Mouse (Mus musculus) olfactory bulb, adult 2 months (tissue): ENCODE data around the gene Nxnl1. TPM values are rescaled to one million over a fixed set of nuclear protein-coding genes. Genes with fewer than 3 reads are reported as not detected.
A peak's percentile ranks its signal among the peaks of the same experiment; 100 is the strongest.

Source experiments
- H3K27ac ChIP-seq: fragments of 200-500 bp; 2 replicates; pipeline ENCODE4 v1.5.1; 2012; ENCODE audit warnings: low read depth, low read length; ENCODE audit not compliant: insufficient read depth
- H3K4me1 ChIP-seq: fragments of 200-500 bp; 2 replicates; pipeline ENCODE4 v1.6.1; 2012; ENCODE audit warnings: low read length; ENCODE audit not compliant: control insufficient read depth, insufficient read depth
- H3K4me3 ChIP-seq: fragments of 200-500 bp; 2 replicates; pipeline ENCODE4 v1.5.1; 2012; ENCODE audit warnings: mild to moderate bottlenecking, low read depth, low read length, moderate library complexity; ENCODE audit not compliant: insufficient read depth
- CTCF ChIP-seq: fragments of 200-500 bp; IDR thresholded peaks from 2 replicates; pipeline ENCODE4 v1.5.1; 2012; ENCODE audit warnings: low read depth, mild to moderate bottlenecking, low read length, moderate library complexity; ENCODE audit not compliant: insufficient read depth
- POLR2A ChIP-seq: fragments of 200-500 bp; IDR thresholded peaks from 2 replicates; pipeline ENCODE4 v1.6.1; 2012; ENCODE audit warnings: mild to moderate bottlenecking, low read depth, low read length, moderate library complexity; ENCODE audit not compliant: insufficient read depth
- WGBS: fragments of 180-500 bp; shearing (Covaris S2); methylation state at CpG from one replicate; pipeline ENCODE4 v1.1.7; 2018; 5-methylcytosine and 5-hydroxymethylcytosine counted together
- polyA plus RNA-seq: library from polyadenylated mRNA; stranded (reverse); fragments of >200 nt; gene quantifications from 2 replicates; pipeline ENCODE4 v1.2.4, GENCODE M21; 2012; ENCODE audit warnings: low replicate concordance; ENCODE audit not compliant: missing spikeins, insufficient read depth, insufficient read length

The Nxnl1 gene
- polyA plus RNA-seq, 1 experiment, result not detected

DNA sequence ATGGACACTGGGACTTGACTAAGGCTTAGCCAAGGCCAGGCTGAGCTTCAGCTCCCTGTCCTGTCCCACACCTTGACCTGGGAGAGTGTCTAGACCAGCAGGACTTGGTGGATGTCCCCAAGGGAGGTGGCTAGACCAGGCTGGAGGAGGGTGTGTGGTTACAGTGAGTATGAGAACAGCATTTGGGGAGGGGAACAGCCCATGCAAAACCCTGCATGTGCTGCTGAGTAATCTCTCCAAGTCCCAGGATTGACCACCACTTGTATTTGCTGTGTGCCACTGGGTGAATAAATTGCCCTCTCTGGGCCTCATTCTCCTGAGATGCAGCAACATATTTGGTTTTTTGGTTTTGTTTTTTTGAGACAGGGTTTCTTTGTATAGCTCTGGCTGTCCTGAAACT is 32.0 kb upstream of the Nxnl1 start:
- Histone ChIP-seq H3K4me3 (no peak overlapping the region), H3K27ac (no peak overlapping the region), H3K4me1 (peaks cover 36% of the 10 kb centered on the region)
- TF ChIP-seq POLR2A (no peak), CTCF (no peak)

DNA sequence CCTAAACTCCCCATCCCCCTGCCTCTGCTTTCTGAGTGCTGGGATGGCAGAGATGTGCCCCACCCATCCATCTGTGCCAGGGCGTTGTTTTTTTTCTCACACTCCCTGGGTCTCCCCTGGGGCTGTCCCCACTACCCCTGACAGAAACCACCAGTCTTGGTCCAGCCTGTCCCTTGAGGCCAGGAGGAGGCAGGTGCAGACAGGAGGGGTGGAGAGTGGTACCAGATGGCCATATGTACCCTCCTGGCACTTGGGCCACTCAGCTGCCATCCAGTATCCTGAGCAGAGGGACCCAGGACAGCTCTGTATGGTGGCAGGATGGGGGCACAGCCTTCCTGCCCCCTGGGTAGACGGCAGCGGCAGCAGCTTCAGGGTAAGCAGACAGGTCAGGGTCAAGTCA is 31.1 kb upstream of the Nxnl1 start, which contains the start of gene Fam129c:
Fam129c (plus strand) TSS at position 198 of the 400 bp plus-strand sequence.
- no peak for TF ChIP-seq CTCF
- TF ChIP-seq POLR2A, result no peak
- Histone ChIP-seq H3K4me3 (no peak within 1 kb of the TSS), H3K27ac (no peak within 1 kb of the TSS), H3K4me1 (peaks cover 33% of the 10 kb centered on the region)
- 91% methylated on average over 3 of the region's 3 CpGs for WGBS

DNA sequence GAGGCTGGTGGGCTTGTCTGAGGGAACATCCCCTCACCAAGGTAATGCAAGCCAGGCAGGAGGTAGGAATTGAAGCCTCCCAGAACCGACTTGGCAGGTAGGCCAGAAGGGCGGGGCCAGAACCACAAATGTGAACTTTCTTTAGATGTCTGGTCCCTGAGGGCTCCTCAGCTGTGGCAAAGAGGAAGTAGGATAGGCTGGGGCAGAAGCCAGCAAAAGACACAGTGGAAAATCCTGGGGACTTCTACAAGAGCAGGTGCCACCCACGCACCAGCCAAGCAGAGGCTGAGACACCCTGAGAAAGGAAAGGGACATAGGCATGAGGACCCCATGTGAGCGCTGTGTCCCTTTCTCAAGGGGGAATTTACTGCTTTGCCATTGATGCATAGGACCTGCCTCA is 30.4 kb upstream of the Nxnl1 start:
- WGBS, result 74% methylated on average over 4 of the region's 4 CpGs
- TF ChIP-seq POLR2A (no peak), CTCF (no peak)
- Histone ChIP-seq H3K27ac (no peak overlapping the region), H3K4me1 (peaks cover 26% of the 10 kb centered on the region), H3K4me3 (no peak overlapping the region)

DNA sequence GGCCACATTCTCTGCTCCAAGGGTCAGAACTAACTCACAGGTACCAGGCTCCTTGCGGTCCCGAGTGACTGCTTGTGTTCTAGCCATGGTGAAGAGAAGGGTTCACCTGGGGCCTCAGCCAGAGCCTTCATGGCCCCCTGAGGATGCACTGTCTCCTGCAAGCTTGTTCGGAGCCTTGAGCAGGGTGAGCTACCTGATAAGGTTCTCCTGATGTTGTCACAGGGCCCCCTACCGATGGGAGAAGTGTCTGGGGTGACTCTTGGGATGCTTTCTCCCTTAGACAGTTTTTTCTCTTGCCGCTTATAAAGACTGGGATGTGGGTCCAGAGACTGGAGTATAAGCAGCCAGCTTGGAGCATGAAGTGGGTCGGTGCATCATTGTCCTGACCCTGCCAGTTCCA is 30.0 kb upstream of the Nxnl1 start:
- Histone ChIP-seq H3K27ac (no peak overlapping the region), H3K4me1 (peaks cover 25% of the 10 kb centered on the region), H3K4me3 (no peak overlapping the region)
- WGBS, result 55% methylated on average over 6 of the region's 6 CpGs
- no peak for TF ChIP-seq POLR2A

DNA sequence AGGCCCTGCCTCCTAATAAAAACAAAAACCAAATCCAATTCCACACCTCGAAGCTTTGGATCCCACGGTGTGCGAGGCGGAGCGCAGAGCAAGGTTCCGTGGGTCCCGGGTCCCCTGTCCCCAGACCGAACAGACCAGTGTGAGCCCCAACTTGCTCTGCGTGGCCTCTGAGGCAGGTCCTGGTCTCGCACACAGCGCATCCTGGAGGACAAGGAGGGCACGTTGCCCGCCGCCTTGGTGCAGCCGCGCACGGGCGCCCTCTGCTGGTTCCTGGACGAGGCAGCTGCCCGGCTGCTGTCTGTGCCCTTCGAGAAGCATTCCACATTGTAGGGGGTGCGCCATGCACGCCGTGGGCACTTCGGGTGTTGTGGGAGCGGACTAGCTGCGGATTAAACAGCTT is 29.5 kb upstream of the Nxnl1 start:
- peak overlapping the region; percentile 52; the same call in 1 of the 2 replicates for H3K27ac ChIP-seq
- H3K4me1 ChIP-seq, result peaks cover 28% of the 10 kb centered on the region
- TF ChIP-seq POLR2A, result peak; percentile 45; the same call in 1 of the 2 replicates
- peak; percentile 98 for TF ChIP-seq CTCF
- WGBS, result 5% methylated on average over 27 of the region's 27 CpGs
- peak overlapping the region; percentile 45 for H3K4me3 ChIP-seq

DNA sequence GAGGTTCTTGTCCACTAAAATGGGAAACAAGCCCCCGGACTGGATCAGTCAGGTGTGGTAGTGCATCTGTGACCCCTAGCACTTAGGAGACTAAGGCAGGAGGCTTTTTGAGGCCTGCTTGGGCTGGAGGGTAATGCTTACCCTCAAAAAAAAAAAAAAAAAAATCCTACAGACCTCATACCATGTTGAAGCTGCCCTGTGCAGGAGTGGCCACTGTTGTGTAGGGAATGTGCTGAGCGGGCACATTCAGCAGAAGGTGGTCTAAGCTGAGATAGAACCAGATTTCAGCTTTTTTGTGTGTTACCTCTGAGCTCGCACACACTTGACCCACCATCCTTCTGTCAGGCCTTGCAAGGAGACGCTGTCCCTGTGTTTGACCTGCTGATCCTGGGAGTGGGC is 27.9 kb upstream of the Nxnl1 start:
- H3K27ac ChIP-seq, result no peak overlapping the region
- 96% methylated on average over 4 of the region's 4 CpGs for WGBS
- H3K4me3 ChIP-seq, result no peak overlapping the region
- TF ChIP-seq POLR2A, result no peak
- TF ChIP-seq CTCF, result no peak
- peaks cover 35% of the 10 kb centered on the region for H3K4me1 ChIP-seq

DNA sequence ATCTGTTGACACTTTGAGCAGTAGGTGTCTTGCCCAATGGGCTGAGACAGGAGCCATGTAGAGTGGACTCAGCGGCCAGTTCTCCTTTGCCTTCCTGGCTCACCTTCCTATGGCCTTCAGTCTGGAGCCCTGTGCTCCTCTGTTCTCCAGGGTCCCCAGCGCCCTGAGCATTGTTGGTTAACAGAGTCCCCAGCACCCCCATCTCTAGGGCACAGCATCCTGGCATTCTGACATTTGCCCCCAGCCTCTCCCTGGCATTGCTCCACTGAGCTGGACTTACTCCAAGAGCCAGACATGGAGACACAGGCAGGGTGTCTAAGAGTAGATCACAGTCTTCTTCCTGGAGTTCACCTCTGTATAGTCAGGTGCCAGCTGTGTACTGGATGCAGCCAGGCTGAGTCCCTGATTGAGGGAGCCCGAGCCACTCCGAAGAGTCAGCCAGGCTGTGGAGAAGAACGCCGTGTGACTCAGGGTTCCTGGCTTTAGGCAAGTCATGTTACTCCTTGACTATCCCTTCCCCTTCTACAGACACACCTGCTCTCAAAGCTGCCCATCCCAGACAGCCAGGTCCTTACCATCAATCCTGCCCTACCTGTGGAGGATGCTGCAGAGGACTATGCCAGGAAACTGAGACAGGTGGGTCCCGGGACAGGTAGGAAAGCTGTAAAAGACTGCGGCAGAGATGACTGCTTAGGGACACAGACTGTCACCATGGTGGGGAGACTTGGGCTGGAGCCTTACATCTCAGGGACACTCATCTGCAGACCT is 27.3 kb upstream of the Nxnl1 start:
- peaks cover 35% of the 10 kb centered on the region for H3K4me1 ChIP-seq
- 89% methylated on average over 8 of the region's 8 CpGs for WGBS
- H3K27ac ChIP-seq, result no peak overlapping the region
- H3K4me3 ChIP-seq, result no peak overlapping the region
- no peak for TF ChIP-seq POLR2A
- TF ChIP-seq CTCF, result no peak

DNA sequence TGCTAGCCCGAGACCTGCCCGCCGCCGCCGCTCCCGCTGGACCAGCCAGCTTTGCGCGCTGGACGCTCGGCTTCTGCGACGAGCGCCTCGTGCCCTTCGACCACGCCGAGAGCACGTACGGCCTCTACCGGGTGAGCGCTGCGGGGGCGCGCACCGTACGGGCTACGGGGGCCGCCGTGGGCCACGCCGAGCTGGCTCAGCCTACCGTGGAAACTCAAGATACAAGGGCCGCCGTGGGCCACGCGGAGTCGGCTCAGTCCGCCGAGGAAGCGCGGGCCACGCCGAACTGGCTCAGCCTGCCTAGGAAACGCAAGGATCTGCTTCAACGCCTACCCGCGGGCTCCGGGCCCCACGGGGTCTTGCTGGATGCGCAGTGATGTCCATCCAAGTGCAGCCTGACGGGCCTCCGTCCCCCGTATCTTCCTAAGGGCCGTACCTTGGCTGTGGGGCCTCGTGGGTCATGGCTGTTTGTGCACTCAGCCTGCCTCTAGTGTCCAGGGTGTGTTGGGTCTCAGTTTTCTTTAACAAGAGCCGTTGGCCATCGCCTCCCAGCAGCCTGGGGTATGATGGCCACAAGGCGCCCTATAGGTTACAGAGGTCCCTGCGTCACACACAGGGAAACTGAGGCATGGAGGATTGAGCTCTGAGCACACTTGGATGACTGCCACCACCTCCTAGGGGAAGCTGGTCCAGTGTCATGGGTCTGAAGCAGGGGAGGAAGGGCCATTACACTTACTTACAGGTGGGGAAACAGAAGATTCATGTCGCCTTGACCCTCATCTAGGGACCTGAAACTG is 26.2 kb upstream of the Nxnl1 start:
- H3K27ac ChIP-seq, result peak overlapping the region; percentile 94
- peaks cover 35% of the 10 kb centered on the region for H3K4me1 ChIP-seq
- no peak; the same call in 1 of the 2 replicates for TF ChIP-seq POLR2A
- TF ChIP-seq CTCF, result no peak
- WGBS, result 3% methylated on average over 60 of the region's 60 CpGs
- peak overlapping the region; percentile 70 for H3K4me3 ChIP-seq

DNA sequence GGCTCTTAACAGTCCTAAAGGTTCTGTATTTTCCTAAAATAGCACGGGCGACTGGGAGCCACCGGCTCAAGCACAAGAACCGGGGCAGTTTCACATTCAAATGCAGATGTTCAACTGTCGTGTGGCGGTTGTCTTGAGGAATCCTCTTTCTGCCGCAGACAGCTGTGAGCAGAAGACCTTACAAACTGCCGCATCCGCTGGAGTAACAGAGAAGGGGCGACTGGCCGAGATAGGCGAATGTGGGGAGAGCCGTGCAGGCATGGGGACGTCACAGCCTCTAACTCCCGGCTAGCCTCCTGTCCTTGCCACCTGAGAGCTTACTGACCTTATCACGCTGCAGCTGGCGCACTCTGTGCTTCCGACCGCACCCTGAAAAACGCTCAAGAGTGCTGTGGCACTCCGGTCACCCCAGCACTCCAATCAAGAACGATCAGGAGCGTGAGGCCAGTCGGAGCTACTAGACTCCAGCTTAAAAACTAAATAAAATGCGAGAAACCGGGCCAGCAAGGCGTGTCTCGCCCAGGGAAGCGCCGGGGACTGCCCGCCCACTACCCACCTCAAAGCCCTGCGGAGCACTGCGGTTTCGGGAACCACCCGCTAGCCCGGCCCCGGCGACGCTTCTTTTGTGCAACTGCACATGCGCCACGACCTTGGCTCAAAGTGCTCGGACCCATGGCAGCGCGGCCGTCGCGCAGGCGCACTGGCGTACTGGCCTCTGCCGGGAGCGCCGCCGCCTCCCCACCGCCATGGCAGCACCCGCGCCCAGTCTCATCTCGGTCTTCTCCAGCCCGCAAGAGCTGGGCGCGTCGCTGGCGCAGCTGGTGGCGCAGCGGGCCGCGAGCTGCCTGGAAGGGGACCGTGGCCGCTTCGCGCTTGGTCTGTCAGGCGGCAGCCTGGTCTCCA is 25.3 kb upstream of the Nxnl1 start, which contains the start of gene Pgls:
Pgls (plus strand) TSS at position 706 of the 903 bp plus-strand sequence.
- peak within 1 kb of the TSS; percentile 70 for H3K4me3 ChIP-seq
- peaks cover 35% of the 10 kb centered on the region for H3K4me1 ChIP-seq
- under 1% methylated on average over 71 of the region's 71 CpGs for WGBS
- no peak for TF ChIP-seq CTCF
- TF ChIP-seq POLR2A, result peak; percentile 90
- peak within 1 kb of the TSS; percentile 94 for H3K27ac ChIP-seq
